Mouse (Mus musculus) heart, adult 9 months (tissue): ENCODE measurements around the gene Brd4.
A peak's percentile ranks its signal among the peaks of the same experiment; 100 is the strongest.

Experiments
- DNase-seq, 2 experiments: peaks; one replicate each; pipeline ENCODE4 v3.0.0; 2022; ENCODE audit warnings: low spot score in 2 of 2

Gene Brd4

GRCm38 (mm10) chr17:32172485-32172884 lies 112.0 kb downstream of the Brd4 start:
- peak in 1 of 2 experiments; percentile 47 for DNase-seq

DNA sequence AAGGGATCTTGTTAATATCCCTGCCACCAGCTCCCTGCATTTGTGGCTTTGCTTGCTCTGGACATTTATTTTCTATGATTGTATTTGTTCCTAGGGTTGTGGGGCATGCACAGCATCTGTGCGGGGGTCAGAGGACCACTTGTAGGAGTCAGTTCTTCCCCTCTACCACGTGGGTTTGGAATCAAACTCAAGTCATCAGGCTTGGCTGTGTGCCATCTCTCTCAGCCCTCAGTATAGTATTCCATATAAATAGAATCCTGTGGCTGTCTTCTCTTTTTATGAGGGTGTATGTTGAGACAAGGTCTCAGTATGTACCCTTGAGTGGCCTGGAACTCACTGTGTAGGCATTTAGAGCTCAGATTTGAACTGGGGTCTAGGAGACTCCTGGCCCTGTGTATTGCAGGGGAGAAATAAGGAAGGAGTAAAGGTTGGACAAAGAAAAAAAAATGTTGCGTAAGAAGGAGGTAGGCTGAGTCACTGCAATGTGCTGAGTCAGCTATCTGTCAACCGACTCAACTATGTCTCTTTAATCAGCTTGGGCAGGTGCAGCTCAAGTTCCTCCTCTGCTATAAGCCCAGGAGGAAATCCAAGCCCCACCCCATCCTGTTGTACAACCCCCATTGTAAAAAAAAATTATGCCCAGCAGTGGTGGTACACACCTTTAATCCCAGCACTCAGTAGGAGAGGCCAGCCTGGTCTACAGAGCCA lies 114.8 kb downstream of the Brd4 start:
- DNase-seq: no peak

- DNase-seq: peak; percentile 51 to 58
Observed at GRCm38 (mm10) chr17:32166687-32167086, 117.8 kb downstream of the Brd4 start, which contains the start of gene Notch3. TSS of gene Notch3 (minus strand) at chr17:32166852.

DNA sequence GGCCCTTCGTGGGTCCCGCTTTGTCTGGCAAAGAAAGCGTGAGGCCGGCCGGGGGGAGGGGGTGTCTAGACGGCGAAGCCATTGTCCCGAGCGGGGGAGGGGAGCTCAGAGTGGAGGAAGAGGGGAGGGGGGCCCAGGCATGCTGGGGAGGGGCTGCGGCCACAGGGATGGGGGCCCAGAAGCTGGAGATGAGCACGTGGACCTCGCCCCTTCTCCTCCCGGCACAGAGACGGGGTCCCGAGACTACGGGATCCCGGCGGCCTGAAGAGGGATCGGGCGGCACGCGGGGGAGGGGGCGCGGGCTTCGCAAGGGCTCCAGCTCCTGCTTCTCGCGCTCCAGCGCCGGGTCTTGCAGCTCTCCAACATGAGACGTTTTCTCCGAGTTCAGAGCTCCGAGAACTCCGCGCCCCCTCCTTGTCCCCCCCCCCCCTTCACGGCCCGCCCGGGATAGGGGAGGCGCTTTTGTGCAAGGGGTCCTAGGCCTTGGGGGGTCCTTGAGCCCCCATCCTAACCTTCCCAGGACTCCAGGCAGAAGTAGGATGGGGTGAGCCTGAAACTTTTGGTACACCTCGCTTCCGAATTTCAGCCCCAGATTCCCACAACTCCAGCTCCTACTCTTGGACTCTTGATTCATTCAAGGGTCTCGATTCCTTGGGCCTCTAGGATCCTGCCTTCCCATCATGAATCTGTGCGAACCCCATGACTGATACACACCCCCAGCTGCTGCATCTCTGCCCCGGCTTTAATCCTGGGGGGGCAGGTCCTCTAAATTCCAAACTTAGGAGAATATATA lies 118.5 kb downstream of the Brd4 start:
- no peak for DNase-seq

DNA sequence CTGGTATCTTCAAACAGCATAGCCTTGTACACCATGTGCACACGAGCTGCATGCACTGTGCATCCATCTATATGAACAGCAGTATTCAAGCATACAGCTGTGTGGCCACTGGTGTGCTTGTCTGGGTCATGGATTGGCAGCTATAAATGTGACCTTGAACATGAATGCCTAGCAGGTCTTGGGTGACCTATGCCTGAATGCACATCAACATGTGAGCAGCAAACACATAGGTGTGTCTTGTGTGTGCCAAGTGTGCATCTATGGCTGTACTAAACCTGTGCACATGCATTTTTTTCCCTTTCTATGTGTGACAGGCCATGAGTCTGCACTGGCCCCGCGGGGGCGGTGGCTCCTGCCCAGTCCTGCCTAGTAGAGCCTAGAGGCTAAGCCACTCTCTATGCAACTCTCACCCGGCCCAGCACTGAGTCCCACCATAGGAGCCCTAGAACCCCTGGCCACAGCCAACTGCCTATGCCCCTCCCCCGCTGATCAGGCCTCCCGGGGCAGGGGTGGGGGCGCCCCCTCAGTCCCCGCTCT lies 119.2 kb downstream of the Brd4 start:
- DNase-seq: no peak

GRCm38 (mm10) chr17:32164780-32165179 lies 119.7 kb downstream of the Brd4 start:
- DNase-seq: no peak

GRCm38 (mm10) chr17:32163910-32164650 lies 120.4 kb downstream of the Brd4 start:
- peak in 1 of 2 experiments; percentile 32 for DNase-seq

DNA sequence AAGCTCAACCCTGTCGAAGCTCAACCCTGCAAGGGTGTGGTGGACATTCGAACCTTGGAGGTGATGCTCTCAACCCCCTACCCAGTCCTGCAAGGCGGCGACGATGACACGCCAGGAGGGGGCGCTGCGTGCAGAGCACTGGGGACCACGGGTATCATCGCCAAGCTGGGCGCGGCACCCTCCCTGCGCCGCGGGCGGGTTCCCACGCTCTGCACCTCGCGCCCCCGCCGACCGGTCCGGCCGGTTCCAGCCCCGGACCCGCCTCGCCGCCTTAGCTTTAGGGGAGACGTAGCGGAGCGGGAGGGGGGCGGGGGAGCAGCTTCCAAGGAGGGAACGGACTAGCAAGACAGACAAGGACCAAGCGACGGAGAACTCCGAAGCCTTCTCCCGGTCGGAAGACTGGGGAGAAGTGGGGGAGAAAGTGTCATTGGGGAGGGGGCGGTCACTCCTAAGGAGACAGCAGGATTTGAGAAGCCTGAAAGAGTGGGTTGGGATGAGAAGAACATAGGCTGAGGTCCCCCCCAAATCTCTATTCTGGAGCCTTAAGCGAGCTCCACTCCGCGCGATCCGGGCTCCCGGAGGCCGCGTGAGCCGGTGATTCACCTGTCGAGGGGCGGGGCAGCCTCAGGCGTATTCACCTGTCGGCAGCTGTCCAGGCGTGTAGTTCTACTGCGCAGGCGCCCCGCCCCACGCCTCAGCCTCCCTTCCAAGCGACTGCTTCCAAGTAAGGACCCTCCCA lies 122.2 kb downstream of the Brd4 start:
- peak; percentile 52 to 55 for DNase-seq

GRCm38 (mm10) chr17:32160882-32161281 lies 123.6 kb downstream of the Brd4 start:
- DNase-seq: peak in 1 of 2 experiments; percentile 29

- no peak for DNase-seq
Observed at GRCm38 (mm10) chr17:32158841-32159240, 125.7 kb downstream of the Brd4 start.

DNA sequence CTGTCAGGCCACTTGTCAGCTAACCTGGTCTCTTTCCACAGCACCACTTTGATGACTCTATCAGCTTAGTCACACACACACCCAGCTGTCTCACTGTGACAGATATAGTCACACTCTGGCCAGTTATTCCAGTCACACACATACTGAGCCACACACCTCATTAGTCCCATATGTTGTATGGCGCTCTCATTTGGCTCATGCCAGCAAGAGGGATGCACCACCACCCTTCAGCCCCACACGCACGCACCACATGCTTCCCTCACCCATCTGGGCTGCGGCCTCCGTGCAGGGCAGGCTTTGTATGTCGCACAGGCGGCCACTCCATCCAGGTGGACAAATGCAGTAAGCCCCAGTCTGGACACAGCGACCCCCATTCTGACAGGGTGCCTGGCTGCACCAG lies 137.8 kb downstream of the Brd4 start:
- DNase-seq: no peak
